ENCODE assay signal across 8 mouse cellular contexts in the genomic region with DNA sequence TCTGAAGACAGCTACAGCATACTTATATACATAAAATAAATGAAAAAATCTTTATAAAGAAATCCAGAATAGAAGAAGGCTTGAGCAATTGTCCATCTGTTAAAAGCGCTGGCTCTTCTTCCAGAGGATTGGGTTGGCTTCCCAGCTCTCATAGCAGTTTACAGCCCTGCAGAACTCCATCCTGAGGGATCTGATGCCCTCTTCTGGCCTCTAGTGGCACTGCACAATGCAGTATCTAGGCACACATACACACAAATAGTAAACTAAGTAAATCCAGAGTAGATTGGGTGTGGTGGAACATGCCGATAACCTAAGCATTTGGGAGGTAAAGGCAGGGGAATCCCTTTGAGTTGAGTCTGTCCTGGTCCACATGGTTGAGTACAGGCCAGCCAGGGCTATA. TPM values are rescaled to one million over a fixed set of nuclear protein-coding genes. Genes with fewer than 3 reads are reported as not detected.
DNase-seq lines count a peak whose midpoint lies in the region; ATAC-seq lines count a peak whose summit lies in the region.

No protein-coding gene starts in this region.

- ATAC-seq in CD4-positive, CD25-positive, alpha-beta regulatory T cell, adult 4 months = no peak
- ATAC-seq in granulocyte monocyte progenitor cell, adult 5-6 weeks (replicated peaks; ENCODE audit: poor library complexity, severe bottlenecking) = peak; percentile 71

- DNase-seq in CD4-positive, CD25-positive, alpha-beta regulatory T cell, adult 2 months (ENCODE audit: low read depth, low spot score) = peak; percentile 75
- peak; percentile 37 to 39 for DNase-seq in layer of hippocampus, postnatal 10 days (ENCODE audit: low spot score in 2 of 2)
- DNase-seq in layer of hippocampus, postnatal 14 days (ENCODE audit: low spot score in 2 of 2) = no peak
- DNase-seq in adrenal gland, postnatal 14 days = peak; percentile 62
- peak; percentile 43 for DNase-seq in lung, postnatal 10 days
- peak; percentile 62 for DNase-seq in testis, postnatal 10 days (ENCODE audit: low spot score)

RNA-seq across cellular contexts. Expression of gene Bub1b, which starts 8.0 kb away (rescaled TPM):
- 10 to 100 TPM in 1 of 2 experiments, 1 to 10 TPM in 1; 3.0 to 11.1 TPM for polyA plus RNA-seq in CD4-positive, CD25-positive, alpha-beta regulatory T cell, adult 4 months (2017; shearing (Covaris generic))
- total RNA-seq in layer of hippocampus, postnatal 10 days (2021) = 1 to 10 TPM; 5.1 to 6.2 TPM
- 1 to 10 TPM; 2.7 to 2.9 TPM for total RNA-seq in layer of hippocampus, postnatal 14 days (2021)
- 19.5 and 21.4 TPM in 2 replicates for total RNA-seq in adrenal gland, postnatal 14 days (2021)
- 30.5 and 39.4 TPM in 2 replicates for total RNA-seq in granulocyte monocyte progenitor cell, adult 5-6 weeks (2014; fragmentation: Nextera tagmentation)
- 101 and 117 TPM in 2 replicates for total RNA-seq in granulocyte monocyte progenitor cell, adult 5-6 weeks (2017)

RNA-seq across cellular contexts. Expression of gene Bmf, which starts 56.5 kb away (rescaled TPM):
- 1 to 10 TPM; 1.3 to 4.2 TPM for polyA plus RNA-seq in CD4-positive, CD25-positive, alpha-beta regulatory T cell, adult 4 months (2017; shearing (Covaris generic))
- total RNA-seq in layer of hippocampus, postnatal 10 days (2021) = 1 to 10 TPM; 2.3 to 4.5 TPM
- 1 to 10 TPM; 5.2 to 6.7 TPM for total RNA-seq in layer of hippocampus, postnatal 14 days (2021)
- total RNA-seq in adrenal gland, postnatal 14 days (2021) = 14.4 and 26.8 TPM in 2 replicates
- total RNA-seq in granulocyte monocyte progenitor cell, adult 5-6 weeks (2014; fragmentation: Nextera tagmentation) = 0.52 and 6.0 TPM in 2 replicates
- 0.21 and 0.60 TPM in 2 replicates for total RNA-seq in granulocyte monocyte progenitor cell, adult 5-6 weeks (2017)

RNA-seq across cellular contexts. Expression of gene Pak6, which starts 57.1 kb away (rescaled TPM):
- 1 to 10 TPM in 1 of 2 experiments, under 1 TPM in 1; 0.13 to 1.3 TPM for polyA plus RNA-seq in CD4-positive, CD25-positive, alpha-beta regulatory T cell, adult 4 months (2017; shearing (Covaris generic))
- 100 to 1,000 TPM; 109 to 120 TPM for total RNA-seq in layer of hippocampus, postnatal 10 days (2021)
- 10 to 100 TPM; 67.8 to 75.1 TPM for total RNA-seq in layer of hippocampus, postnatal 14 days (2021)
- 10.5 and 12.7 TPM in 2 replicates for total RNA-seq in adrenal gland, postnatal 14 days (2021)
- 0.32 TPM in 1 of 2 replicates, not detected in the other for total RNA-seq in granulocyte monocyte progenitor cell, adult 5-6 weeks (2014; fragmentation: Nextera tagmentation)
- 0.05 TPM in 1 of 2 replicates, not detected in the other for total RNA-seq in granulocyte monocyte progenitor cell, adult 5-6 weeks (2017)

Comparison
In these comparisons a context has a peak if more than half of its experiments do, and no peak if none do; other contexts are left out.
1. DNase-seq: peak in CD4-positive, CD25-positive, alpha-beta regulatory T cell, adult 2 months (single experiment), layer of hippocampus, postnatal 10 days (2 of 2), adrenal gland, postnatal 14 days (single experiment), lung, postnatal 10 days (single experiment) and testis, postnatal 10 days (single experiment); none in layer of hippocampus, postnatal 14 days (0 of 2).